Mouse (Mus musculus) T-helper 2 cell (primary cell): ENCODE results near the gene Nol4l.
"Not testable (repeated sequence)": the region's sequence is repeated elsewhere in the genome, so short reads cannot be mapped to it uniquely, and the experiment has no call there.

Experiments used
- in situ Hi-C: fragments of 300-600 bp; cut with MboI, MseI; formaldehyde crosslinking; loops from one replicate; pipeline ENCODE4 v1.15.1; 2025; ENCODE audit warnings: high pct_unique_total_duplicates

The Nol4l gene

GRCm38 (mm10) chr2:153512416-153513323 is 17.1 kb downstream of the Nol4l start:
- in situ Hi-C loops = no loop called here

GRCm38 (mm10) chr2:153511562-153511961 is 18.2 kb downstream of the Nol4l start:
- in situ Hi-C loops = no loop called here

- in situ Hi-C loops = no loop called here
These were observed 19.6 kb downstream of the Nol4l start for GRCm38 (mm10) chr2:153510136-153510535.

- in situ Hi-C loops = no loop called here
These were observed 20.4 kb downstream of the Nol4l start for GRCm38 (mm10) chr2:153509211-153510029.

GRCm38 (mm10) chr2:153508405-153508804 is 21.4 kb downstream of the Nol4l start:
- in situ Hi-C loops = no loop called here

GRCm38 (mm10) chr2:153507969-153508368 is 21.8 kb downstream of the Nol4l start:
- in situ Hi-C loops = no loop called here

GRCm38 (mm10) chr2:153506385-153506784 is 23.4 kb downstream of the Nol4l start:
- in situ Hi-C loops = no loop called here

GRCm38 (mm10) chr2:153499154-153499553 is 30.6 kb downstream of the Nol4l start:
- in situ Hi-C loops = no loop called here

GRCm38 (mm10) chr2:153496898-153497297 is 32.9 kb downstream of the Nol4l start:
- in situ Hi-C loops = no loop called here

- in situ Hi-C loops = no loop called here
These were observed 33.5 kb downstream of the Nol4l start for GRCm38 (mm10) chr2:153496301-153496700.

- in situ Hi-C loops = no loop called here
These were observed 34.0 kb downstream of the Nol4l start for GRCm38 (mm10) chr2:153495818-153496217.

- in situ Hi-C loops = not testable (repeated sequence)
These were observed 34.4 kb downstream of the Nol4l start for GRCm38 (mm10) chr2:153495391-153495790.

GRCm38 (mm10) chr2:153494293-153494811 is 35.4 kb downstream of the Nol4l start:
- in situ Hi-C loops = no loop called here

GRCm38 (mm10) chr2:153493781-153494292 is 35.9 kb downstream of the Nol4l start:
- in situ Hi-C loops = no loop called here

GRCm38 (mm10) chr2:153493393-153493731 is 36.4 kb downstream of the Nol4l start:
- in situ Hi-C loops = no loop called here

GRCm38 (mm10) chr2:153492573-153493392 is 37.0 kb downstream of the Nol4l start, which contains the start of gene 4930404H24Rik:
Gene 4930404H24Rik (plus strand): TSS chr2:153492790.
- in situ Hi-C loops = no loop called here

- in situ Hi-C loops = no loop called here
These were observed 37.6 kb downstream of the Nol4l start for GRCm38 (mm10) chr2:153492179-153492517.

GRCm38 (mm10) chr2:153491512-153492178 is 38.1 kb downstream of the Nol4l start:
- in situ Hi-C loops = no loop called here

GRCm38 (mm10) chr2:153490940-153491339 is 38.8 kb downstream of the Nol4l start:
- in situ Hi-C loops = no loop called here

- in situ Hi-C loops = no loop called here
These were observed 39.7 kb downstream of the Nol4l start for GRCm38 (mm10) chr2:153490116-153490515.

- in situ Hi-C loops = loop anchor here (5.0 kb wide), 1 partner anchor 98 kb away; no protein-coding TSS in a partner anchor
These were observed 45.7 kb downstream of the Nol4l start for GRCm38 (mm10) chr2:153484071-153484470.
